10 mouse cellular contexts compared by ENCODE assay signal in genomic region chr7:16395944-16396343, GRCm38 (mm10). TPM values are rescaled to one million over a fixed set of nuclear protein-coding genes. Genes with fewer than 3 reads are reported as not detected.
A peak's percentile ranks its signal among the peaks of the same experiment; 100 is the strongest.
DNase-seq lines count a peak whose midpoint lies in the region; ATAC-seq and TF ChIP-seq lines count a peak whose summit lies in the region.
"Had no signal": no experiment of that assay in that cellular context is flagged by ENCODE, and none has a peak within 500 bp of the region (broad histone marks: within the 10 kb centered on the region; RNA-seq: fewer than 3 reads in every experiment).

No protein-coding gene starts in this region.

- WGBS in cerebellum, adult 2 months: 1% methylated on average over 2 of the region's 2 CpGs

- no peak overlapping the region for H3K4me3 ChIP-seq in cerebellum, adult 2 months (replicated peaks; ENCODE audit: insufficient read depth, low read depth, low read length)
- H3K4me3 ChIP-seq: liver, embryonic 15.5 days had no signal

- H3K4me1 ChIP-seq in cerebellum, adult 2 months (ENCODE audit: control insufficient read depth, insufficient read depth, low read length): peaks cover 9% of the 10 kb centered on the region; the same call in 1 of the 2 replicates

- DNase-seq in cerebellum, adult 2 months: peak in 1 of 2 experiments; percentile 58
- no peak for DNase-seq in cerebellum, adult 11-12 months
- DNase-seq in layer of hippocampus, postnatal 10 days (ENCODE audit: low spot score in 2 of 2): peak; percentile 35 to 65
- no peak for DNase-seq in layer of hippocampus, adult 9-11 months
- peak; percentile 61 for DNase-seq in CD4-positive helper T cell, adult 2 months (ENCODE audit: low read depth, low spot score)
- DNase-seq in embryo, embryonic 10 days (ENCODE audit: low spot score): peak; percentile 49
- DNase-seq in naive thymus-derived CD4-positive, alpha-beta T cell, adult 2 months (ENCODE audit: low read depth): peak; percentile 82

- ATAC-seq in megakaryocyte-erythroid progenitor cell, adult 5-6 weeks (replicated peaks; ENCODE audit: low FRiP score, low TSS enrichment, poor library complexity, severe bottlenecking): no peak
- ATAC-seq: Patski had no signal

- peak; percentile 30; the same call in 1 of the 2 replicates for TF ChIP-seq CTCF in cerebellum, adult 2 months (IDR thresholded peaks at IDR 0.05; ENCODE audit: borderline replicate concordance, insufficient read depth, low read depth, low read length)

- no peaks in the 10 kb centered on the region for H3K27me3 ChIP-seq in cerebellum, adult 2 months (ENCODE audit: control insufficient read depth, insufficient read depth, low read length)
- H3K27me3 ChIP-seq: liver, embryonic 15.5 days; Patski had no signal

- H3K27ac ChIP-seq in cerebellum, adult 2 months (ENCODE audit: insufficient read depth, low read length): no peak overlapping the region
- H3K27ac ChIP-seq: liver, embryonic 15.5 days had no signal

- no peak for TF ChIP-seq POLR2A in cerebellum, adult 2 months (IDR thresholded peaks at IDR 0.05; ENCODE audit: borderline replicate concordance, insufficient read depth, low read length)

RNA-seq across cellular contexts. Expression of gene Zc3h4, which starts 4.8 kb away (rescaled TPM):
- polyA plus RNA-seq in cerebellum, adult 2 months (2012; rRNA removed): 42.0 and 50.2 TPM in 2 replicates
- total RNA-seq in layer of hippocampus, postnatal 10 days (2021): 10 to 100 TPM; 46.4 to 52.8 TPM
- total RNA-seq in megakaryocyte-erythroid progenitor cell, adult 5-6 weeks (2014; fragmentation: Nextera tagmentation): 60.7 and 66.9 TPM in 2 replicates
- total RNA-seq in megakaryocyte-erythroid progenitor cell, adult 5-6 weeks (2017): 29.5 and 39.1 TPM in 2 replicates

RNA-seq across cellular contexts. Expression of gene Sae1, which starts 8.3 kb away (rescaled TPM):
- 78.2 and 84.0 TPM in 2 replicates for polyA plus RNA-seq in cerebellum, adult 2 months (2012; rRNA removed)
- total RNA-seq in layer of hippocampus, postnatal 10 days (2021): 100 to 1,000 TPM; 106 to 115 TPM
- total RNA-seq in megakaryocyte-erythroid progenitor cell, adult 5-6 weeks (2014; fragmentation: Nextera tagmentation): 132 and 134 TPM in 2 replicates
- 478 and 490 TPM in 2 replicates for total RNA-seq in megakaryocyte-erythroid progenitor cell, adult 5-6 weeks (2017)

RNA-seq across cellular contexts. Expression of gene Tmem160, which starts 56.6 kb away (rescaled TPM):
- 89.6 and 98.6 TPM in 2 replicates for polyA plus RNA-seq in cerebellum, adult 2 months (2012; rRNA removed)
- 100 to 1,000 TPM in 1 of 2 experiments, 10 to 100 TPM in 1; 86.4 to 103 TPM for total RNA-seq in layer of hippocampus, postnatal 10 days (2021)
- total RNA-seq in megakaryocyte-erythroid progenitor cell, adult 5-6 weeks (2014; fragmentation: Nextera tagmentation): 34.3 and 39.2 TPM in 2 replicates
- total RNA-seq in megakaryocyte-erythroid progenitor cell, adult 5-6 weeks (2017): 16.3 and 16.9 TPM in 2 replicates

Comparison
In these comparisons a context has a peak if more than half of its experiments do, and no peak if none do; other contexts are left out.
1. DNase-seq: peak in layer of hippocampus, postnatal 10 days (2 of 2), CD4-positive helper T cell, adult 2 months (single experiment), embryo, embryonic 10 days (single experiment) and naive thymus-derived CD4-positive, alpha-beta T cell, adult 2 months (single experiment); none in cerebellum, adult 11-12 months (single experiment) and layer of hippocampus, adult 9-11 months (single experiment).